Mouse (Mus musculus): Measurements from ENCODE around the gene Adgrl3.

DNA sequence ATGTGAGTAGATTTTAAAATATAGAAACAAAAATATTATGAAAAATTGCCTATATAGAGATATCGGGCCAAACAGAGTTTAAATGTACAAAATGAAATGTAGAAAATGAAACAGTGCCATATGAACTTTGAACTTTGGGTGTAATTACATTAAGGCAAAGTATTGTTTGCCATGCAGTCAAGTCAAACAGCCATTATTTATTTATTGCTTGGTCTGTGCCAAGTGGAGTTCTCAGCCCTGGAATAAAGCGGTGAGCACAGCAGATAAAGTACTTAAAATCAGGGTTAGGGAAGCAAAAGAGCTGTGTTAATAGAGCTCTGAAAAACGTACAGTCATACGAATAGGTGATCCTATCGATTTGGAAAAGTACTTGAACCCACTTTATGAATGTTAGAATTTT lies 407.5 kb downstream of the Adgrl3 start:
- no peak for TF ChIP-seq CTCF (IDR thresholded peaks at IDR 0.05)
- TF ChIP-seq EP300 (IDR thresholded peaks at IDR 0.05; ENCODE audit: insufficient read depth, low read depth, low read length): no peak
- no peak for TF ChIP-seq POLR2A (IDR thresholded peaks at IDR 0.05; ENCODE audit: insufficient read depth, low read depth, low read length)

Measured in heart, adult 2 months (tissue).